Mouse (Mus musculus) heart, postnatal 0 days (tissue): ENCODE data around the gene Ccdc181. TPM values are rescaled to one million over a fixed set of nuclear protein-coding genes. Genes with fewer than 3 reads are reported as not detected.

ENCODE experiments used
- ATAC-seq: fragments of 200-750 bp; cut with Nextera tagmentation; 2 replicates; pipeline ENCODE4 v1.8.0; 2017; ENCODE audit warnings: low read depth, moderate number of reproducible peaks, moderate library complexity; ENCODE audit not compliant: insufficient read depth
- DNase-seq: peaks from one replicate; pipeline ENCODE4 v3.0.0-alpha.2; 2016; ENCODE audit warnings: low spot score
- H3K27ac ChIP-seq: fragments of 300-500 bp; sonication (generic); 2 replicates; pipeline ENCODE4 v1.5.1; 2014; ENCODE audit warnings: low read depth, mild to moderate bottlenecking
- H3K27me3 ChIP-seq: fragments of 300-500 bp; sonication (generic); 2 replicates; pipeline ENCODE4 v1.6.1; 2014; ENCODE audit warnings: low read length, mixed read lengths; ENCODE audit not compliant: control insufficient read depth, insufficient read depth
- H3K36me3 ChIP-seq: fragments of 300-500 bp; sonication (generic); replicated peaks from 2 replicates; pipeline ENCODE4 v1.6.1; 2014; ENCODE audit warnings: low read length, mixed read lengths; ENCODE audit not compliant: control insufficient read depth, insufficient read depth
- H3K4me1 ChIP-seq: fragments of 300-500 bp; sonication (generic); 2 replicates; pipeline ENCODE4 v1.6.1; 2014; ENCODE audit warnings: antibody characterized with exemption; ENCODE audit not compliant: control insufficient read depth, insufficient read depth
- H3K4me2 ChIP-seq: fragments of 300-500 bp; sonication (generic); 2 replicates; pipeline ENCODE4 v1.6.1; 2014; ENCODE audit warnings: low read depth, mild to moderate bottlenecking, low read length, moderate library complexity
- H3K4me3 ChIP-seq: fragments of 300-500 bp; sonication (generic); 2 replicates; pipeline ENCODE4 v1.5.1; 2014; ENCODE audit warnings: low read depth, low read length
- H3K9ac ChIP-seq: fragments of 300-500 bp; sonication (generic); replicated peaks from 2 replicates; pipeline ENCODE4 v1.6.1; 2014; ENCODE audit warnings: low read depth, low read length, mixed read lengths
- H3K9me3 ChIP-seq: fragments of 300-500 bp; sonication (generic); replicated peaks from 2 replicates; pipeline ENCODE4 v1.6.1; 2016; ENCODE audit warnings: low read length; ENCODE audit not compliant: control insufficient read depth
- CTCF ChIP-seq: IDR thresholded peaks from 2 replicates; pipeline ENCODE4 v1.5.1; 2016; ENCODE audit warnings: antibody characterized with exemption, control low read depth, low read depth
- EP300 ChIP-seq: IDR thresholded peaks from 2 replicates; pipeline ENCODE4 v1.6.1; 2016; ENCODE audit warnings: antibody characterized with exemption, low read depth
- WGBS: fragments of 180-500 bp; shearing (Covaris S2); extraction: QIAGEN DNeasy Blood & Tissue Kit; methylation state at CpG from one replicate; pipeline ENCODE4 v1.1.7; 2014; 5-methylcytosine and 5-hydroxymethylcytosine counted together
- polyA plus RNA-seq: library from polyadenylated mRNA; unstranded; fragments of >200 nt; fragmentation: Nextera tagmentation; extraction: Ambion mirVana; gene quantifications from 2 replicates; pipeline ENCODE4 v1.2.1, GENCODE M21; 2015
- total RNA-seq: library from RNA; depleted of rRNA; stranded (reverse); fragments of >200 nt; gene quantifications from 2 replicates; pipeline ENCODE4 v1.2.3, GENCODE M21; 2014; ENCODE audit warnings: low replicate concordance

The Ccdc181 gene
- total and polyA plus RNA-seq, 2 experiments from 2014 or later, result 1.1 to 9.8 TPM

- TF ChIP-seq CTCF (no peak), EP300 (no peak)
- Histone ChIP-seq H3K27me3 (no peaks in the 10 kb centered on the region), H3K36me3 (peaks cover 12% of the 10 kb centered on the region), H3K4me3 (peak within 1 kb of the TSS; percentile 89), H3K4me1 (peaks cover 5% of the 10 kb centered on the region; the same call in 1 of the 2 replicates), H3K27ac (peak within 1 kb of the TSS; percentile 75), H3K9ac (peak within 1 kb of the TSS; percentile 83), H3K4me2 (peak within 1 kb of the TSS; percentile 79), H3K9me3 (no peaks in the 10 kb centered on the region)
- ATAC-seq (peak; percentile 99), DNase-seq (peak; percentile 97)
- WGBS, result under 1% methylated on average over 35 of the region's 35 CpGs
Measured at GRCm38 (mm10) chr1:164307124-164307751, 31.9 kb downstream of the Ccdc181 start, which contains the start of gene Blzf1. Blzf1 (minus strand) TSS chr1:164307489.

GRCm38 (mm10) chr1:164307922-164308321 lies 32.5 kb downstream of the Ccdc181 start:
- Histone ChIP-seq H3K4me1 (peaks cover 5% of the 10 kb centered on the region; the same call in 1 of the 2 replicates), H3K4me2 (peak overlapping the region; percentile 79), H3K4me3 (peak overlapping the region; percentile 89), H3K36me3 (peaks cover 14% of the 10 kb centered on the region; the same call in 1 of the 2 replicates), H3K27me3 (no peaks in the 10 kb centered on the region), H3K27ac (no peak overlapping the region), H3K9ac (peak overlapping the region; percentile 56), H3K9me3 (no peaks in the 10 kb centered on the region)
- no peak for DNase-seq
- 10% methylated on average over 10 of the region's 10 CpGs for WGBS
- TF ChIP-seq CTCF (no peak), EP300 (no peak)
- ATAC-seq, result no peak

- no peak for TF ChIP-seq CTCF
- TF ChIP-seq EP300, result no peak
- H3K4me1 ChIP-seq, result no peaks in the 10 kb centered on the region
- no peaks in the 10 kb centered on the region for H3K9me3 ChIP-seq
- no peaks in the 10 kb centered on the region for H3K27me3 ChIP-seq
- ATAC-seq, result no peak
- H3K36me3 ChIP-seq, result peaks cover 12% of the 10 kb centered on the region; the same call in 1 of the 2 replicates
- H3K4me3 ChIP-seq, result no peak overlapping the region
- H3K4me2 ChIP-seq, result no peak overlapping the region
- DNase-seq, result no peak
- no peak overlapping the region for H3K9ac ChIP-seq
- 90% methylated on average over 5 of the region's 5 CpGs for WGBS
- no peak overlapping the region for H3K27ac ChIP-seq
Measured at GRCm38 (mm10) chr1:164314085-164314484, 38.7 kb downstream of the Ccdc181 start.

GRCm38 (mm10) chr1:164315266-164315665 lies 39.9 kb downstream of the Ccdc181 start:
- ATAC-seq (no peak), DNase-seq (no peak)
- no peak overlapping the region for H3K27ac ChIP-seq
- TF ChIP-seq CTCF, result peak; percentile 50
- no peak for TF ChIP-seq EP300
- no peak overlapping the region for H3K4me2 ChIP-seq
- no peaks in the 10 kb centered on the region for H3K4me1 ChIP-seq
- H3K4me3 ChIP-seq, result no peak overlapping the region
- 83% methylated on average over 8 of the region's 8 CpGs for WGBS
- H3K27me3 ChIP-seq, result no peaks in the 10 kb centered on the region
- H3K36me3 ChIP-seq, result peaks cover 12% of the 10 kb centered on the region; the same call in 1 of the 2 replicates
- H3K9ac ChIP-seq, result no peak overlapping the region
- no peaks in the 10 kb centered on the region for H3K9me3 ChIP-seq

- DNase-seq (peak; percentile 53), ATAC-seq (0 out of 2 replicates have a peak, but pooled peaks have one; percentile 30)
- Histone ChIP-seq H3K27me3 (no peaks in the 10 kb centered on the region), H3K4me3 (no peak overlapping the region), H3K9me3 (no peaks in the 10 kb centered on the region), H3K4me2 (no peak overlapping the region), H3K27ac (no peak overlapping the region), H3K9ac (no peak overlapping the region), H3K36me3 (peaks cover 12% of the 10 kb centered on the region; the same call in 1 of the 2 replicates), H3K4me1 (no peaks in the 10 kb centered on the region; the same call in 1 of the 2 replicates)
- TF ChIP-seq CTCF, result peak; percentile 98
- no peak for TF ChIP-seq EP300
- WGBS, result 21% methylated on average over 3 of the region's 3 CpGs
Measured at GRCm38 (mm10) chr1:164316697-164317096, 41.3 kb downstream of the Ccdc181 start.
